Mouse (Mus musculus): ENCODE results near the gene Msrb1. TPM values are rescaled to one million over a fixed set of nuclear protein-coding genes. Genes with fewer than 3 reads are reported as not detected.

Msrb1 gene
- 32.3 to 40.3 TPM (median 34.7 TPM) in 4 replicates for total RNA-seq (2023)

DNA sequence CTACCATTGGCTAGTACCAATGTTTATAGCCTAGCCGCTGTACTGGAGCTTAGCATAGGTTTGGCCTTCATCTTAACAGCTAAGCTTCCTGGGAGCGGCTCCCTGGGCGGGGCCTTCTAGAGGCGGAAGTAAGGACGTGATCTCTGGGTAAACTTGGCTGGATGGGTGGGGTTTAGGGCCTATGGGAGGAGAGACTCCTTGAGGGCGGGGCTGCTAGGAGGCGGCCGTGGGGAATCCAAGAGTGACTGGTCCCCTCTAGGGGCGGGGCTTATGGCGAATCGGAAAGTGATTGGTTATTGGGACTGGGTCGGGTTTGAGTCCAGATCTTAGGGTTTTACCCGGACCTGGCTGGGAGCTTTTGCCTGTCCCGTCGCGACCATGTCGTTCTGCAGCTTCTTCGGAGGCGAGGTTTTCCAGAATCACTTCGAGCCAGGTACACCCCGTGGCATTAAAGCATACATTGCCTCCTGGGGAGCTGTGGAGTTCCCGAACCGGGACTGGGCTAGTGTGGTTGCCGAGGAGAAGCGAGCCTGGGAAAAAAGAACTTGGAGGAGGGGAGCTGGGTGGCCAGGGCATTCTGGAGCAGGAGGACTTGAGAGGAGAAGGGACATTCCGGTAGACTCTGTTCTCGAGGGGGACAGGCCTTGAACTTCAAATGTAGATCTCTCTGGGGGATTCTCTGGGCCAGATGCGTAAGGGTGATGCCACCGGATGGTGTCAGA, at the start of gene Msrb1:
Gene Msrb1 (plus strand): TSS at position 313 of the 722 bp plus-strand sequence.

DNA sequence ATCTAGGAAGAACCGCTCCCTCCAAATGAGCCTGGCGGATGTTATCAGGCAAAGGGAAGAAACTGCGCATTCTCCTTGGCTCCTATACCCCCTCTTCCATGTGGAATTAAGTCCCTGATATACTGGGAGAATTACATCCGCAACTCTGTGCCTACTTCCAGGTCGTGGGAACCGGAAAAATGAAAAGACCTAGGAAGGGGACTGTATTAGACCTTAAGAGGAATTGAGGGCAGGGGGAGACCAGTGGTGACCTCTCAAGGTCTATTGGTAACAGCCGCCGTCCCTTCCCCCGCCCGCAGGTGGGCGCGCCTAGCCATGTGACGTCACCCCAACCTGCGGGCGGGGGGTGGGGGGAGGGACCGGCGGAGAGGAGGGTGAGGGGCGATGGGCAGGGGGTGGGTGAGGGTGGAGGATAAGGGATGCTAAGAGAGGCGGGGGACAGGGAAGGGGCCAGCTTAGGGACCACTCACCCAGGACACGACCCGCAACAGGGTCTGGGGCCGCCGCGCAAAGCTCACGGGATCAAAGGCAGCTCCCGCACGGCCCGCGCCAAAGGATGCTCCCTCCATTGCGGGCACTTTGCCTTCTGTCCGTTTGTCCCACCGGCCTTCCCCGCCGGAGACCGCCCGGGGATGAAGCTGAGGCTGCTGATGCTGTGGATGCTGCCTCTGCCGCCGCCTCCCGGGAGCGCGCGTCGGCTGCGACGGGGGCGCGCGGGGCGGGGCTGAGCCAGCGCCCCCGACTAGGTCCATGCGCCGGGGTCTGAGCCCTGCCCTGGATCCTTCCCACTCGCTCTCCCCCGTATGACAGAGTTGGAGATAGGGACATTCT, 47.0 kb upstream of the Msrb1 start, which contains the start of gene Syngr3:
Gene Syngr3 (minus strand): TSS at position 705 of the 831 bp plus-strand sequence.

DNA sequence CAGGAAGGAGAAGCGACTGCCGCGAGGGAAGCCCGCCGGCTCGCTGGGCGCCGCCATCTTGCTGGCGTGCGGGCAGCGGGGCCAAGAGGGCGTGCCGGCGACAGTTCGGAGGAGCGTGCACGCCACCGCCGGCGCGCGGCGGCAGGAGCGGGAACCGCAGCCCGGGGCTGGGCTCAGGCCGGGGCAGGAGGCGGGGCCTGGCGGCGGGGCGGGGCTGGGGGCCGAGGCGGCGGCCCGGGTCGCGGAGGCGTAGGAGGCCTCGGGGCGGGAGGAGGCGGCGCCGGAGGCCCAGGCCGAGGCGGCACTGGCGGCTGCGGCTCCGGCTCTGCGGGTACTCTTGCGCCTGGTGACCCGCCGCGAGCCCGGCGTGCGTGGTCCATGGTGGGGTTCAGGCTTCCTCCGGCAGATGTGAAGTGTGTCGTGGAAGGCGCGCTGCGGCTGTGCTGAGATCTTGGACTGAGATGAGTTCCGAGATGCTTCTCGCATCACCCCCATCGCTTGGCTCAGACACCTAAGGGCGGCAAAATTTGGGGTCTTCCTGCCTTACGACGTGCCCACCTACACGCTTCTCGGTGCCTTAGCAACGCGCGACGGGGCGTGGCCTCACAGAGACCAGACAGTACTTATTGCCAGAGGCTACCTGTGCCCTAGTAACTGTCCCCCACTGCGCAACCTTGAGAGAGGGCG, 40.3 kb upstream of the Msrb1 start, which contains the start of the genes Gfer and Noxo1:
Gene Gfer (minus strand): TSS at position 146 of the 687 bp plus-strand sequence.
Gene Noxo1 (plus strand): TSS at position 224 of the 687 bp plus-strand sequence.

DNA sequence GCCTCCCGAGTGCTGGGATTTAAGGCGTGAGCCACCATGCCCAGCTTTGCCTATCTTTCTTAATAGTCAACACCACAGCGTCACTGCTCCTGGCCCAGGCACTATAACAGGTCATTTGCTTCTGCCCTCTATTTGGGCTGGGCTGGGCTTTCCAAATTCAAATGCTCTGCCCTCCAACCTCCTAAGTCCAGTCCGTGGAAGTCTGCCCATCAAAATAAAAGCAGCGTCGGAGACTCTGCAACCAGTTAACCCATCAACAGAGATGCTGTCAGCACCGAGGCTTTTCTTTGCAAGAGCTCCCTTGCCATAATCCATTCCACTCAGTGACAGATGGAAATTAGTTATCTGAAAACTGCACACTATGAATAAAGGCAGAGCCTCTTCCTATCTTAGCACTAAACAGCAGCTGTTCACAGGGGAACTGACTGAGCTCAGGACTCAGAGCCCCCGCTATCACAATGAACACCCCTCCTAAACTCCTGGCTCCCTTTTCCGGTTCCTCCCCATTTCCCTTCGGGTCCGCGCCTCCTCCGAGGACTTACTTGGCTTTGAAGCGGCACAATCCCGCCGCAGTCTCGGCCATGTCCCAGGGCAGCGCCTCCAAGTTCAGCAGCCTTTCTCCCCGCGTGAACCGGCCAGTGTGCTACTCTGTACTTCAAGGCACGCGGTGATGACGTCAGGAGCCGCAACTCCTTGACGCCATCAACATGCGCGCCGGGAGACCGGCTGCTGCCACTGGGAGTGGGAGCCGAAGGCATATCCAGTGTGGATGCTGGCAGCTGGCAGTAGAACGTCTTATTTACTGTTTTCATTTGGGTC, 29.3 kb upstream of the Msrb1 start, which contains the start of gene Tbl3:
Gene Tbl3 (minus strand): TSS at position 679 of the 819 bp plus-strand sequence.

DNA sequence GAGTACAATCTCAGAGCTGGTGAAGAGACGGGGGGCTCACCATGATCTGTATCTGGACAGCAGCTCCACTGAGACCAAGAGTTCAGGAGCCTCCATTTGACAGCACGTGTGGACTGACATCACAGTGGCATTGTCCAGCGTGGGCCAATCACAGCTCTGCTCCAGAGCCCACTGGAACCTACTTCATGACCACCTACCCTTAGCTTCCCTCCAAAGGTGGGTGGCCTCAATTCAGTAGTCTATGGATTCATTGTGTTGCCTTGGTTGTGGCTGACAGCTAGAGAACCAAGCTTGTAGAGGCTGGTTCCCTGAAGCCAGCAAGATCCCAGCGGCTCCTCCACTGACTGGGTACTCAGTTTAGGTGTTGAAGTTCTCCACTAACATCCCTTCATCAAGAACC, 18.5 kb upstream of the Msrb1 start, which contains the start of the genes Rnf151 and Rps2:
Gene Rnf151 (minus strand): TSS at position 121 of the 400 bp plus-strand sequence.
Gene Rps2 (plus strand): TSS at position 174 of the 400 bp plus-strand sequence.

DNA sequence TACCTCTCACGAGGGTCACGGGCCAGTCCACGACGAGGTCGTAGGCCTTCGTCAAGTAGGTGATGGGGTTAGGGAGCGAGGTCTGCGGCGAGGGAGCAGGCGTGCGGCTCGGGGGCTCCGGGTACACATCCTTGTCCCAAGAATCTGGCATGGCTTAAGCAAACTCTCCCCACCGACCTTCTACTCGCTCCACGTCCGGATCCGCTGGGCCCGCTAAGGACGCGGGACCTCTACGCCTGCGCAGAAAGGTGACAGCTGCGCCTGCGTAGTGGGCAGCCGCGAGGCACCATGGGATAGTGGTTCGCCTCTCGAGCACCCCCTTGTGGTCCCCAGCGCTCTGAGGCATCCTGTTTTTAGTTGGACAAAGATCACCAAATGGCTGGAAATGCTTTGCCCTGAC, 12.3 kb upstream of the Msrb1 start, which contains the start of gene Ndufb10:
Gene Ndufb10 (minus strand): TSS at position 295 of the 400 bp plus-strand sequence.

DNA sequence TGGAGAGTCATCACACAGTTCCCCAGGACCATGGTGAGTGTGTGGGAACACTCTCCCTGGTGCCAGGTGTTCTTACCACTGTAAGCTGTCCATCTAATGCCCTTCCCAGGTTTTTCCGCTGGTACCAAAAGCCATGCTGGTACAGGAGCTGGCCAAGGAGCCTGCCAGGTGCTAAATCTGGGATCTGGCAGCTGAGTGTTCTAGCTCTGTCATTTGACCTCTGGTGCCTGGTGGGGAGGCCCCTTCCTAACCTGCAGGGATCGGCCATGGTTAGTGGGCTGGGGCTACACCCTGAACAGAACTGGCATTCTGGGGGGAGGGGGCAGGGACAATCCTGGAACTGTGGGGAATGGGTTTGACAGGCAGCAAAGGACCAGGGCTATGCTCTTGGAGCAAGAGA, 8.8 kb upstream of the Msrb1 start, which contains the start of gene Rpl3l:
Gene Rpl3l (plus strand): TSS at position 203 of the 400 bp plus-strand sequence.

DNA sequence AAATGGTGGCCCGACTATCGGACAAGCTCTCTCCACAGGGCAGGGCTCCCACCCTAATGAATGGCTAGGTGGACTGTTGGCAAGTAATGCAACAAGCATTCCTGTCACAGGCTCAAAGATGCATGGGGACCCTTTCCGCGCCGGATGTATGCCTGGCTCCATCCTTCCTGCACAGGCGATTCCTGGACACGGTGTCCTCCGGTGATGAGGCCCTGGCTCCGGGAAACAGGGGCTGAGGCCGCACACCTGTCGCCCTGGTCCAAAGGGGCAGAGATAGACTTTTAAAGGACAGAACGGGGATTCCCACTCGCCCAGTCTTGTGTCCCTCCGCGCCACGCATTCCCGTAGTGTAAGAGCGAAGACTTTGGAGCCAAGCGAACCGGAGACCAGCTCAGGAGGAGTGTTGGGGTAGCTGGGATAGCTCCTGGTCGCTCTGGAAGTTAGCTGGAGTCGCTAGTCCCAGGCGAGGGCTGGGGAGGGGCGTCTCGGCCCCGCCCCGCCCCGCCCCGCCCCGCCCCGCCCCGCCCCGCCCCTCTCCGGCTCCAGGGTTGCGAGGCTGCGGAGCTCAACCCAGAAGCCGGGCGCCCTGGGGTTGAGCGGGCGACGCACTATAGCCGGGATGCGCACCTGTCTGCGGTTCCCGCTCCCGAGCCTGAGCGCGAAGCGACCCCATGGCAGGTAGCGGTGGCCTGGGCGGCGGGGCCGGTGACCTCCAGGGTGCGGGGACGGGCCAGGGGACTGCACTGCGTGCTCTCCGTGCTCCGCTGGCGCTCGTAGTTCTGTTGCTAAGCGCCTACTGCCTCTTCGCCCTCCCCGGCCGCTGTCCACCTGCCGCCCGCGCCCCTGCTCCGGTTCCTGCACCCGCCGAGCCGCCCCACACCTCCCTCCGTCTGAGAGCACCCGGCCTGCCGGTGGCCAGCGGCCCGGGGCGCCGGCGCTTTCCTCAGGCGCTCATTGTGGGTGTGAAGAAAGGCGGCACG, 16.3 kb downstream of the Msrb1 start, which contains the start of gene Hs3st6:
Gene Hs3st6 (plus strand): TSS at position 574 of the 980 bp plus-strand sequence.

Other genes with a start within 250 kb of the Msrb1 start
- not detected in 4 replicates for gene Caskin1, start 248.0 kb upstream of the Msrb1 start, total RNA-seq (2023)
- 174 to 212 TPM (median 202 TPM) in 4 replicates for gene Traf7, start 208.7 kb upstream of the Msrb1 start, total RNA-seq (2023)
- 0.92 to 3.0 TPM (median 1.4 TPM) in 4 replicates for gene Rab26, start 202.4 kb upstream of the Msrb1 start, total RNA-seq (2023)
- gene Pkd1, start 186.8 kb upstream of the Msrb1 start, total RNA-seq (2023), result 66.6 to 77.7 TPM (median 73.9 TPM) in 4 replicates
- gene Tsc2, start 104.0 kb upstream of the Msrb1 start, total RNA-seq (2023), result 90.9 to 106 TPM (median 96.8 TPM) in 4 replicates
- gene Nthl1, start 104.0 kb upstream of the Msrb1 start, total RNA-seq (2023), result 4.4 to 5.8 TPM (median 5.0 TPM) in 4 replicates
- gene Slc9a3r2, start 86.3 kb upstream of the Msrb1 start, total RNA-seq (2023), result 0.41 to 0.48 TPM in 2 of 4 replicates, not detected in the others
- not detected in 4 replicates for gene Npw, start 78.2 kb upstream of the Msrb1 start, total RNA-seq (2023)
- gene Zfp598, start 67.0 kb upstream of the Msrb1 start, total RNA-seq (2023), result 54.6 to 60.8 TPM (median 56.6 TPM) in 4 replicates
- not detected in 4 replicates for gene Syngr3, start 46.7 kb upstream of the Msrb1 start, total RNA-seq (2023)
- 12.9 to 22.3 TPM (median 19.2 TPM) in 4 replicates for gene Gfer, start 40.5 kb upstream of the Msrb1 start, total RNA-seq (2023)
- gene Noxo1, start 40.4 kb upstream of the Msrb1 start, total RNA-seq (2023), result 5.5 to 8.2 TPM (median 5.8 TPM) in 4 replicates
- gene Tbl3, start 29.0 kb upstream of the Msrb1 start, total RNA-seq (2023), result 27.5 to 42.8 TPM (median 32.7 TPM) in 4 replicates
- not detected in 4 replicates for gene Rnf151, start 18.6 kb upstream of the Msrb1 start, total RNA-seq (2023)
- gene Rps2, start 18.5 kb upstream of the Msrb1 start, total RNA-seq (2023), result 1,219 to 1,283 TPM (median 1,236 TPM) in 4 replicates
- 67.0 to 84.4 TPM (median 75.9 TPM) in 4 replicates for gene Ndufb10, start 12.2 kb upstream of the Msrb1 start, total RNA-seq (2023)
- 1.6 TPM in 1 of 4 replicates, not detected in the others for gene Rpl3l, start 8.8 kb upstream of the Msrb1 start, total RNA-seq (2023)
- not detected in 4 replicates for gene Hs3st6, start 16.3 kb downstream of the Msrb1 start, total RNA-seq (2023)
- not detected in 4 replicates for gene Meiob, start 67.6 kb downstream of the Msrb1 start, total RNA-seq (2023)
- 29.2 to 37.9 TPM (median 31.8 TPM) in 4 replicates for gene Hagh, start 103.5 kb downstream of the Msrb1 start, total RNA-seq (2023)
- 1.6 to 2.9 TPM (median 2.5 TPM) in 4 replicates for gene Fahd1, start 113.7 kb downstream of the Msrb1 start, total RNA-seq (2023)
- gene Igfals, start 129.4 kb downstream of the Msrb1 start, total RNA-seq (2023), result 0.45 to 0.72 TPM (median 0.59 TPM) in 4 replicates
- gene Nubp2, start 149.7 kb downstream of the Msrb1 start, total RNA-seq (2023), result 53.9 to 62.6 TPM (median 58.4 TPM) in 4 replicates
- 22.1 to 30.5 TPM (median 28.7 TPM) in 4 replicates for gene Spsb3, start 150.0 kb downstream of the Msrb1 start, total RNA-seq (2023)
- gene Eme2, start 158.4 kb downstream of the Msrb1 start, total RNA-seq (2023), result 65.3 to 77.7 TPM (median 72.9 TPM) in 4 replicates
- 27.2 to 32.9 TPM (median 29.8 TPM) in 4 replicates for gene Mrps34, start 158.5 kb downstream of the Msrb1 start, total RNA-seq (2023)
- 16.7 to 22.9 TPM (median 20.5 TPM) in 4 replicates for gene Nme3, start 159.9 kb downstream of the Msrb1 start, total RNA-seq (2023)
- gene Mapk8ip3, start 200.3 kb downstream of the Msrb1 start, total RNA-seq (2023), result 208 to 219 TPM (median 213 TPM) in 4 replicates
- 26.3 to 41.9 TPM (median 33.7 TPM) in 4 replicates for gene Jpt2, start 224.0 kb downstream of the Msrb1 start, total RNA-seq (2023)